Mouse (Mus musculus) neural tube, embryonic 11.5 days (tissue): ENCODE measurements around the gene Gm17304. TPM values are rescaled to one million over a fixed set of nuclear protein-coding genes. Genes with fewer than 3 reads are reported as not detected.

Experiments
- ATAC-seq: fragments of 200-750 bp; cut with Nextera tagmentation; 2 replicates; pipeline ENCODE4 v1.8.0; 2017; ENCODE audit warnings: moderate number of reproducible peaks, mild to moderate bottlenecking, moderate TSS enrichment, moderate library complexity; ENCODE audit not compliant: insufficient read depth, low FRiP score, low TSS enrichment
- DNase-seq: peaks from one replicate; pipeline ENCODE4 v3.0.0-alpha.2; 2015; ENCODE audit warnings: low spot score
- H3K27ac ChIP-seq: fragments of 300-500 bp; sonication (generic); 2 replicates; pipeline ENCODE4 v1.5.1; 2014; ENCODE audit warnings: low read depth, mild to moderate bottlenecking, low read length
- H3K27me3 ChIP-seq: fragments of 300-500 bp; sonication (generic); 2 replicates; pipeline ENCODE4 v1.6.1; 2014; ENCODE audit warnings: mild to moderate bottlenecking, low read length, mixed read lengths; ENCODE audit not compliant: control insufficient read depth, insufficient read depth
- H3K36me3 ChIP-seq: fragments of 300-500 bp; sonication (generic); 2 replicates; pipeline ENCODE4 v1.6.1; 2014; ENCODE audit warnings: mild to moderate bottlenecking, low read length, moderate library complexity, mixed read lengths; ENCODE audit not compliant: control insufficient read depth, insufficient read depth
- H3K4me1 ChIP-seq: fragments of 300-500 bp; sonication (generic); 2 replicates; pipeline ENCODE4 v1.6.1; 2014; ENCODE audit warnings: low read length, mixed read lengths; ENCODE audit not compliant: control insufficient read depth, insufficient read depth
- H3K4me2 ChIP-seq: fragments of 300-500 bp; sonication (generic); 2 replicates; pipeline ENCODE4 v1.6.1; 2014; ENCODE audit warnings: low read depth, mild to moderate bottlenecking, moderate library complexity
- H3K4me3 ChIP-seq: fragments of 300-500 bp; sonication (generic); 2 replicates; pipeline ENCODE4 v1.5.1; 2014; ENCODE audit warnings: low read depth, low read length
- H3K9ac ChIP-seq: fragments of 300-500 bp; sonication (generic); 2 replicates; pipeline ENCODE4 v1.6.1; 2014; ENCODE audit warnings: mild to moderate bottlenecking, low read length
- H3K9me3 ChIP-seq: fragments of 300-500 bp; sonication (generic); 2 replicates; pipeline ENCODE4 v1.6.1; 2016; ENCODE audit warnings: low read length; ENCODE audit not compliant: control insufficient read depth
- WGBS: fragments of 180-500 bp; shearing (Covaris S2); extraction: QIAGEN DNeasy Blood & Tissue Kit; methylation state at CpG from one replicate; pipeline ENCODE4 v1.1.7; 2014; 5-methylcytosine and 5-hydroxymethylcytosine counted together
- polyA plus RNA-seq: library from polyadenylated mRNA; unstranded; fragments of >200 nt; fragmentation: Nextera tagmentation; extraction: Ambion mirVana; gene quantifications from 2 replicates; pipeline ENCODE4 v1.2.1, GENCODE M21; 2014

Gene Gm17304
- polyA plus RNA-seq, 1 experiment from 2014 or later = not detected

DNA sequence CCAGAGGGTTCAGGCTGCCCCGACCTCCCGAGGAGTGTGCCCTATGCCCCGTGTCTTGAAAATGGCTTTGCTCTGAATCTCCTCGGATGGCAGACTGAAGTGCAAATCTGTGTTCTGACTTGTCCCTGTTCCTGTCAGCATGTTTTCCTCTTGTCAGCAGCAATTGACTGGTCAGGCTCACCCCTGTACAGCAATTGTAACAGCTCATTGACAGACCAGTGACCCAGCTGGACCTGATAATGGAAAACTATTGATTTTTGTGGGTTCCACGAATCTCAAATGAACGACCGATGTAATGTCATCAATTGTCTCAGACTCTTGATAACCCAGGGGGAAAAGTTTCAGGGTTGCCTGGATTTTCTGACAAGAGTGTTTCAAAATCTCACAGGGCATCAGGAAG lies 28.0 kb upstream of the Gm17304 start:
- Histone ChIP-seq H3K9me3 (no peaks in the 10 kb centered on the region), H3K4me3 (no peak overlapping the region), H3K4me2 (no peak overlapping the region), H3K36me3 (no peaks in the 10 kb centered on the region), H3K4me1 (no peaks in the 10 kb centered on the region), H3K27me3 (no peaks in the 10 kb centered on the region), H3K27ac (no peak overlapping the region), H3K9ac (no peak overlapping the region)
- 76% methylated on average over 7 of the region's 7 CpGs for WGBS
- no peak for ATAC-seq
- DNase-seq = no peak

DNA sequence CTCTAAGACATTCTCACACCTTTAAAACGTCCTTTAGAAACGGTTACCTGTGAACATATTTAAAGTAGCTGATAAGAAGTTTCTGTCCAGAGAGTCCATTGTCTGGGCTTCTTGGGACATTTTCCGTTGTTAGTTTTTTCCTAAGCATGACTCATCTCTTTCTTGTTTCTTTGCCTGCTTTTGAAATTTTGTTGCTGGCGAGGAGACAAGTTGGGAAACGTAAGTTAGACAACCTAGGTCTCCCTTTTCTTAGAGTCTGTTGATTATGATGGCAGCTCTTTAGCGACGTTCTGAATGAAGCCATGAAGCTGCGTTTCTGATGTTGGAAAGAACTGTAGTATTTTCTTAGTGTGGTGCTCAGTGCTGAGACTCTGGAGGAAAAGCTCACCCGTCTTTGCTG lies 19.9 kb upstream of the Gm17304 start:
- ATAC-seq (no peak), DNase-seq (no peak)
- no peaks in the 10 kb centered on the region for H3K9me3 ChIP-seq
- no peaks in the 10 kb centered on the region for H3K4me1 ChIP-seq
- H3K27ac ChIP-seq = no peak overlapping the region
- H3K9ac ChIP-seq = no peak overlapping the region
- no peaks in the 10 kb centered on the region for H3K36me3 ChIP-seq
- WGBS = 94% methylated on average over 9 of the region's 9 CpGs
- H3K27me3 ChIP-seq = no peaks in the 10 kb centered on the region
- H3K4me3 ChIP-seq = no peak overlapping the region
- H3K4me2 ChIP-seq = no peak overlapping the region

DNA sequence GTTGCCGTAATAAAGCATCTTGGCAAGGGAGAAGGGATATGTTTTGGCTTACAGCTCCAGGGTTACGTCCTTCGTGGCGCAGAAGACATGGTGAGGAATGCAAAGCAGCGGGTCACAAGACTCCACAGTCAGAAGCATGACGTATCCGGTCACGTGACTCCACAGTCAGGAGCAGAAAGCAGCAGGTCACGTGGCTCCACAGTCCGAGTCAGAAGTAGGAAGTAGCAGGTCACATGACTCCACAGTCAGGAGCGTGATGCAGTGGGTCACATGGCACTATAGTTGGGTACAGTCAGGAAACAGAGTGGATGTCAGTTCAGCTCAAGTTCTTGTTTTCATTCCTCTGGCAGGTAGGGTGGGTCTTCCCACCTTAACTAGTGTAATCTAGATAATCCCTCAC lies 19.2 kb upstream of the Gm17304 start:
- no peak overlapping the region for H3K9ac ChIP-seq
- H3K4me3 ChIP-seq = no peak overlapping the region
- no peak overlapping the region for H3K4me2 ChIP-seq
- no peak for DNase-seq
- H3K27ac ChIP-seq = no peak overlapping the region
- no peaks in the 10 kb centered on the region for H3K27me3 ChIP-seq
- no peaks in the 10 kb centered on the region for H3K9me3 ChIP-seq
- H3K4me1 ChIP-seq = no peaks in the 10 kb centered on the region
- H3K36me3 ChIP-seq = no peaks in the 10 kb centered on the region
- 94% methylated on average over 11 of the region's 11 CpGs for WGBS
- ATAC-seq = no peak

DNA sequence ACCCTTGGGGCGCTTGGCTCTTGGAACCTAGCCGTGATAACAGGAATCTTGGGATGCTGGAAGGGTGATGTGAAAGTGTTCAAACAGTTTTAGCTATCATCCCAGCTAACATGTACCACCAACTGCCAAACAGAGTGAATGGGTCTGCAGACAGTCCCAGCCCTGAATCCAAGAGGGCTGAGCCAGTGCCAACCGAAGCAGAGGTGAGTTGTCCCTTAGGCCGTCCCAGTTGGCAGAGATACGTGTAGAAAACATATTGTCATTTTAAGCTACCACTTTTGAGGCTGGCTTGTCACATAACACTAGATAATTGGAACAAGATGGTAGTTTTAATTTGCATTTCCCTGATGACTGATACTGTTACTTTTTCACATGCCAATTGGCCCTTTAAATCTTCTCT lies 18.2 kb upstream of the Gm17304 start:
- no peaks in the 10 kb centered on the region for H3K36me3 ChIP-seq

DNA sequence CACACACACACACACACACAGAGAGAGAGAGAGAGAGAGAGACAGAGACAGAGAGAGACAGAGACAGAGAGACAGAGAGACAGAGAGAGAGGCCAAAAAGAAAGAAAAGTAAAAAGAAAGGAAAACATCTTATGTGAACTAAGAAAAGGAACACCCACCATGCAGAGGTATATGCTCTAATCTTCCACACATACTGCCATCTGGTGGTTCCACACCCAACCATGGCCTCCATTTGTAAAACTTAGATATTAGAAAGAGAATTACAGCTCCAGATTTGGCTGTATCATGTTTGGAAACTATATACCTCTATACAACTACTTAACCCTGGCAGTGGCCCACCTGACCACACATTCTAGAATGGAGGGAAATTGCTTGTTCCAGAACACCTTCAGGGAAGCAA lies 14.5 kb upstream of the Gm17304 start:
- ATAC-seq = no peak
- H3K36me3 ChIP-seq = no peaks in the 10 kb centered on the region

More for the DNA sequence above, 18.2 kb upstream of the Gm17304 start:
- H3K4me1 ChIP-seq = no peaks in the 10 kb centered on the region
- WGBS = 93% methylated on average over 5 of the region's 5 CpGs
- H3K4me3 ChIP-seq = no peak overlapping the region
- DNase-seq = no peak
- ATAC-seq = no peak
- H3K4me2 ChIP-seq = no peak overlapping the region
- H3K9ac ChIP-seq = no peak overlapping the region
- H3K27me3 ChIP-seq = no peaks in the 10 kb centered on the region
- H3K27ac ChIP-seq = no peak overlapping the region
- no peaks in the 10 kb centered on the region for H3K9me3 ChIP-seq

GRCm38 (mm10) chr5:106597472-106597871 lies 11.4 kb upstream of the Gm17304 start:
- no peaks in the 10 kb centered on the region for H3K27me3 ChIP-seq
- no peak overlapping the region for H3K4me3 ChIP-seq
- WGBS = 93% methylated on average over 2 of the region's 2 CpGs
- H3K27ac ChIP-seq = no peak overlapping the region
- H3K36me3 ChIP-seq = no peaks in the 10 kb centered on the region
- no peak for ATAC-seq
- no peaks in the 10 kb centered on the region for H3K9me3 ChIP-seq
- no peak for DNase-seq
- H3K4me2 ChIP-seq = no peak overlapping the region
- H3K4me1 ChIP-seq = no peaks in the 10 kb centered on the region
- H3K9ac ChIP-seq = no peak overlapping the region

More for the DNA sequence above, 14.5 kb upstream of the Gm17304 start:
- no peak for DNase-seq
- Histone ChIP-seq H3K9ac (no peak overlapping the region), H3K9me3 (no peaks in the 10 kb centered on the region), H3K4me1 (no peaks in the 10 kb centered on the region), H3K4me3 (no peak overlapping the region), H3K4me2 (no peak overlapping the region), H3K27ac (no peak overlapping the region), H3K27me3 (no peaks in the 10 kb centered on the region)

- no peak overlapping the region for H3K4me2 ChIP-seq
- ATAC-seq = no peak; the same call in 1 of the 2 replicates
- no peaks in the 10 kb centered on the region for H3K9me3 ChIP-seq
- H3K9ac ChIP-seq = no peak overlapping the region
- DNase-seq = no peak
- WGBS = 68% methylated on average over 8 of the region's 8 CpGs
- H3K27ac ChIP-seq = no peak overlapping the region
- no peaks in the 10 kb centered on the region for H3K4me1 ChIP-seq
- H3K27me3 ChIP-seq = no peaks in the 10 kb centered on the region
- H3K4me3 ChIP-seq = no peak overlapping the region
- no peaks in the 10 kb centered on the region for H3K36me3 ChIP-seq
Observed at GRCm38 (mm10) chr5:106599482-106599881, 9.4 kb upstream of the Gm17304 start.

GRCm38 (mm10) chr5:106604381-106604780 lies 4.5 kb upstream of the Gm17304 start:
- no peaks in the 10 kb centered on the region for H3K4me1 ChIP-seq
- H3K27me3 ChIP-seq = no peaks in the 10 kb centered on the region
- ATAC-seq (no peak), DNase-seq (no peak)
- H3K4me2 ChIP-seq = no peak overlapping the region
- WGBS = 94% methylated on average over 5 of the region's 5 CpGs
- no peak overlapping the region for H3K9ac ChIP-seq
- no peaks in the 10 kb centered on the region for H3K9me3 ChIP-seq
- no peak overlapping the region for H3K4me3 ChIP-seq
- no peaks in the 10 kb centered on the region for H3K36me3 ChIP-seq
- no peak overlapping the region for H3K27ac ChIP-seq

DNA sequence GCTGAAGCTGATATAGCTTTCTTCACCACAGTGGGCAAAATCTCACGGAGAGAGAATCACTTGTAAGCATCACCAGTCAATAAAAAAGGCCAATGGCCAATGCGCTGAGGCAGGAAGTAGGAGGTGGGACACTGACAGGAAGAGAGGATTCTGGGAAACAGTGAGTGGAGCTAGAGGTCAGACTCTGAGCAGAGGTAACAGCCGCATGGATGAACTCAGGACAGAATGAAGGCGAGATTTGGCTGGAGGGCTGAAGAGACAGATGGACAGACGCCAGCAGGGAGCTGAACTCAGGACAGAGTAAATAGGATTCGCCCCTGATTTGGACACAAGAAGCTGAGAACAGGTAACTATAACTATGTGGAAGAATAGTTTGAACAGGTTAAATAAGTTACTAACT lies 3.8 kb upstream of the Gm17304 start:
- H3K27me3 ChIP-seq = no peaks in the 10 kb centered on the region
- WGBS = 91% methylated on average over 6 of the region's 6 CpGs

More for the DNA sequence above, 3.8 kb upstream of the Gm17304 start:
- no peak overlapping the region for H3K4me3 ChIP-seq
- no peak overlapping the region for H3K9ac ChIP-seq
- no peaks in the 10 kb centered on the region for H3K9me3 ChIP-seq
- ATAC-seq (no peak), DNase-seq (no peak)
- H3K4me2 ChIP-seq = no peak overlapping the region
- H3K36me3 ChIP-seq = no peaks in the 10 kb centered on the region
- H3K27ac ChIP-seq = no peak overlapping the region
- H3K4me1 ChIP-seq = no peaks in the 10 kb centered on the region
